Mouse (Mus musculus): ENCODE data around the gene Vstm4.

DNA sequence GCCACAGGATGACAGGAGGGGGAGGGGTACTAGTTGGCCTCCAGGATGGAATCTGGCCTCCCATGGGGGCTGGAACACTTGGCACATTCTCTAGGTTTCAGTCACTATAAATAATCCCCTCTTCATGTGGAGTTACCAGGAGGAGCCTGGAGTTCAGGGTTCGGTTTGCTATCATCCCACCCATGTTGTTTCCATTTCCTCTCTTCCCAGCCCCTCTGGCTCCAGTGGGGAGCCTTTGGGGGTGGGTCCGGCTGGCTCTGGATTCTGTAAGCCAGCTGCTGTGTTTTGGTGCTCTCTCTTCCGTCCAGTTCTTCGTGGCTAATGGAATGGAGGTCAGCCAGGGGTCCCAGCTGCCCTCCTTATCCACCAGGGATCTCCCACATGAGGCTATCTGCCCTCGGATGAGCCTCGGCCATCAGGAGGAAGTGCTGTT lies 4.6 kb downstream of the Vstm4 start:
- no peak for TF ChIP-seq CTCF (conservative IDR thresholded peaks at IDR 0.05 in 1 of 2, IDR thresholded peaks at IDR 0.05 in 1 of 2; ENCODE audit: low read depth in 2 of 2, low read length in 2 of 2)
- no peak for TF ChIP-seq HCFC1 (IDR thresholded peaks at IDR 0.05; ENCODE audit: low read depth, low read length)
- no peak for TF ChIP-seq POLR2A (IDR thresholded peaks at IDR 0.05; ENCODE audit: low read depth, low read length)
- TF ChIP-seq JUND (conservative IDR thresholded peaks at IDR 0.05; ENCODE audit: low read depth, low read length), result no peak
- no peak for TF ChIP-seq USF1 (IDR thresholded peaks at IDR 0.05; ENCODE audit: low read depth, low read length)
- TF ChIP-seq KAT2A (IDR thresholded peaks at IDR 0.05; ENCODE audit: insufficient replicate concordance, low read length), result no peak
- no peak for TF ChIP-seq ETS1 (conservative IDR thresholded peaks at IDR 0.05; ENCODE audit: low read depth, low read length)
- TF ChIP-seq POLR2AphosphoS2 (IDR thresholded peaks at IDR 0.05; ENCODE audit: low read depth, low read length), result no peak
- TF ChIP-seq NELFE (IDR thresholded peaks at IDR 0.05; ENCODE audit: low read depth, low read length), result no peak
- TF ChIP-seq MXI1 (IDR thresholded peaks at IDR 0.05; ENCODE audit: low read depth, low read length), result no peak
- no peak for TF ChIP-seq MAX (IDR thresholded peaks at IDR 0.05; ENCODE audit: low read length)

Measured in CH12.LX (cell line).